Mouse (Mus musculus) G1E (cell line): Measurements from ENCODE around the gene Klra17.
"Not testable (repeated sequence)": the region's sequence is repeated elsewhere in the genome, so short reads cannot be mapped to it uniquely, and the experiment has no call there.

Experiments
- CTCF ChIP-seq: IDR thresholded peaks from 2 replicates; pipeline ENCODE4 v1.5.1; 2012; ENCODE audit warnings: low read depth, low read length, inconsistent platforms, mixed read lengths
- GATA1 ChIP-seq: IDR thresholded peaks from 2 replicates; pipeline ENCODE4 v1.6.1; 2012; ENCODE audit warnings: borderline replicate concordance, low read length, inconsistent platforms, mixed read lengths
- GATA2 ChIP-seq: IDR thresholded peaks from 2 replicates; pipeline ENCODE4 v1.6.1; 2012; ENCODE audit warnings: low read depth, low read length, inconsistent platforms, borderline replicate concordance
- TAL1 ChIP-seq: conservative IDR thresholded peaks from 2 replicates; pipeline ENCODE4 v1.6.1; 2012; ENCODE audit warnings: low read depth, low read length, inconsistent platforms, mixed read lengths

DNA sequence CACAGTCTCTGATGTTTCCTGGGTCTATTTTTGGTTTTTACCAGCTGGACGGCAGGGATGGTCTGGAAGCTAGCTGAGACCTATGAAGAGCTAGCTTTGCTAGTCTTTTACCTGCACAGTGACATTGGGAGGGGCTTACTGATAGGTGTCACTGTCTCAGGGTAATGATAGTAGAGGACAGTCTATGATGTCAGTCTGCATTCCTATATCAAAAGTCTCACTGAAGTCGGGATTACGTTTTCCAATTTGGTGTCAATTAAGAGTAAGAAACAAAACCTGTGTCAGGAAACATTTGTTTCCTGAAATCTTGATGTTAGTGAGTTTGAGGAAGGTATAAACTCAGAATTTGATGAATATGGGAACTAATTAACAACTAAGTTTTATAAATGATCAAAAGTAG lies 92.3 kb downstream of the Klra17 start, which contains the start of gene Gm156:
- TF ChIP-seq GATA1, CTCF, GATA2, TAL1: not testable (repeated sequence)
